Mouse (Mus musculus) limb, embryonic 10.5 days (tissue): ENCODE results near the gene Atp8b3. TPM values are rescaled to one million over a fixed set of nuclear protein-coding genes. Genes with fewer than 3 reads are reported as not detected.
A peak's percentile ranks its signal among the peaks of the same experiment; 100 is the strongest.

Source experiments
- DNase-seq: peaks from one replicate; pipeline ENCODE4 v3.0.0-alpha.2; 2017; ENCODE audit warnings: low spot score
- H3K27ac ChIP-seq: fragments of 300-500 bp; sonication (generic); 2 replicates; pipeline ENCODE4 v1.5.1; 2016; ENCODE audit warnings: mild to moderate bottlenecking
- H3K27me3 ChIP-seq: fragments of 300-500 bp; sonication (generic); 2 replicates; pipeline ENCODE4 v1.6.1; 2016; ENCODE audit warnings: low read depth, mild to moderate bottlenecking; ENCODE audit not compliant: poor library complexity, severe bottlenecking
- H3K36me3 ChIP-seq: fragments of 300-500 bp; sonication (generic); 2 replicates; pipeline ENCODE4 v1.6.1; 2016; ENCODE audit warnings: mild to moderate bottlenecking, moderate library complexity
- H3K4me1 ChIP-seq: fragments of 300-500 bp; sonication (generic); 2 replicates; pipeline ENCODE4 v1.6.1; 2016
- H3K4me3 ChIP-seq: fragments of 300-500 bp; sonication (generic); 2 replicates; pipeline ENCODE4 v1.5.1; 2016; ENCODE audit warnings: mild to moderate bottlenecking, moderate library complexity
- H3K9me3 ChIP-seq: fragments of 300-500 bp; sonication (generic); replicated peaks from 2 replicates; pipeline ENCODE4 v1.6.1; 2016; ENCODE audit warnings: mild to moderate bottlenecking
- WGBS: fragments of 180-500 bp; shearing (Covaris S2); methylation state at CpG from one replicate; pipeline ENCODE4 v1.1.7; 2016; 5-methylcytosine and 5-hydroxymethylcytosine counted together
- polyA plus RNA-seq: library from polyadenylated mRNA; unstranded; fragments of >200 nt; fragmentation: Nextera tagmentation; extraction: Ambion mirVana; gene quantifications from 2 replicates; pipeline ENCODE4 v1.2.1, GENCODE M21; 2016

Gene Atp8b3
- polyA plus RNA-seq, 1 experiment from 2014 or later: 0.26 TPM

- no peak for DNase-seq
- Histone ChIP-seq H3K27me3 (no peaks in the 10 kb centered on the region), H3K36me3 (peaks cover 21% of the 10 kb centered on the region), H3K4me3 (peak overlapping the region; percentile 89), H3K4me1 (peaks cover 41% of the 10 kb centered on the region), H3K27ac (peak overlapping the region; percentile 98), H3K9me3 (no peaks in the 10 kb centered on the region)
- WGBS: 1% methylated on average over 13 of the region's 13 CpGs
These were observed 21.7 kb upstream of the Atp8b3 start for GRCm38 (mm10) chr10:80560621-80561020.

- 92% methylated on average over 7 of the region's 7 CpGs for WGBS
- Histone ChIP-seq H3K9me3 (no peaks in the 10 kb centered on the region), H3K4me1 (peaks cover 43% of the 10 kb centered on the region), H3K27me3 (no peaks in the 10 kb centered on the region), H3K27ac (no peak overlapping the region), H3K4me3 (0 out of 2 replicates have a peak overlapping the region, but pooled peaks have one; percentile 20), H3K36me3 (peaks cover 21% of the 10 kb centered on the region)
- DNase-seq: no peak
These were observed 20.5 kb upstream of the Atp8b3 start for GRCm38 (mm10) chr10:80559431-80559830.

- Histone ChIP-seq H3K27ac (no peak overlapping the region), H3K4me1 (peaks cover 41% of the 10 kb centered on the region), H3K27me3 (no peaks in the 10 kb centered on the region), H3K9me3 (no peaks in the 10 kb centered on the region), H3K36me3 (peaks cover 29% of the 10 kb centered on the region), H3K4me3 (no peak overlapping the region)
- DNase-seq: peak; percentile 83
- 42% methylated on average over 5 of the region's 5 CpGs for WGBS
These were observed 18.5 kb upstream of the Atp8b3 start for GRCm38 (mm10) chr10:80557346-80557965.

GRCm38 (mm10) chr10:80553997-80554396 lies 15.1 kb upstream of the Atp8b3 start:
- peaks cover 54% of the 10 kb centered on the region for H3K36me3 ChIP-seq
- no peak for DNase-seq
- H3K4me1 ChIP-seq: peaks cover 19% of the 10 kb centered on the region
- H3K9me3 ChIP-seq: no peaks in the 10 kb centered on the region
- H3K27me3 ChIP-seq: no peaks in the 10 kb centered on the region
- 86% methylated on average over 6 of the region's 6 CpGs for WGBS
- no peak overlapping the region; the same call in 1 of the 2 replicates for H3K4me3 ChIP-seq
- no peak overlapping the region for H3K27ac ChIP-seq

- Histone ChIP-seq H3K27ac (no peak overlapping the region), H3K36me3 (peaks cover 57% of the 10 kb centered on the region), H3K9me3 (no peaks in the 10 kb centered on the region), H3K4me3 (no peak overlapping the region; the same call in 1 of the 2 replicates), H3K4me1 (peaks cover 18% of the 10 kb centered on the region), H3K27me3 (no peaks in the 10 kb centered on the region)
- no peak for DNase-seq
- 85% methylated on average over 8 of the region's 8 CpGs for WGBS
These were observed 14.7 kb upstream of the Atp8b3 start for GRCm38 (mm10) chr10:80553575-80553974.

GRCm38 (mm10) chr10:80552364-80552763 lies 13.4 kb upstream of the Atp8b3 start:
- H3K9me3 ChIP-seq: no peaks in the 10 kb centered on the region
- H3K27ac ChIP-seq: no peak overlapping the region
- no peaks in the 10 kb centered on the region for H3K27me3 ChIP-seq
- H3K4me3 ChIP-seq: no peak overlapping the region
- H3K36me3 ChIP-seq: peaks cover 68% of the 10 kb centered on the region
- H3K4me1 ChIP-seq: peaks cover 6% of the 10 kb centered on the region
- DNase-seq: no peak
- 63% methylated on average over 9 of the region's 9 CpGs for WGBS

GRCm38 (mm10) chr10:80549279-80549678 lies 10.4 kb upstream of the Atp8b3 start:
- H3K9me3 ChIP-seq: no peaks in the 10 kb centered on the region
- no peak overlapping the region for H3K27ac ChIP-seq
- H3K36me3 ChIP-seq: peaks cover 85% of the 10 kb centered on the region
- H3K4me1 ChIP-seq: no peaks in the 10 kb centered on the region
- DNase-seq: no peak
- no peak overlapping the region for H3K4me3 ChIP-seq
- WGBS: 95% methylated on average over 21 of the region's 21 CpGs
- H3K27me3 ChIP-seq: no peaks in the 10 kb centered on the region

- no peak overlapping the region for H3K4me3 ChIP-seq
- peak; percentile 83 for DNase-seq
- no peaks in the 10 kb centered on the region for H3K9me3 ChIP-seq
- 77% methylated on average over 10 of the region's 10 CpGs for WGBS
- peaks cover 85% of the 10 kb centered on the region for H3K36me3 ChIP-seq
- H3K27me3 ChIP-seq: no peaks in the 10 kb centered on the region
- H3K27ac ChIP-seq: no peak overlapping the region
- no peaks in the 10 kb centered on the region for H3K4me1 ChIP-seq
These were observed 9.6 kb upstream of the Atp8b3 start for GRCm38 (mm10) chr10:80548428-80549006.

GRCm38 (mm10) chr10:80547539-80547938 lies 8.6 kb upstream of the Atp8b3 start:
- H3K36me3 ChIP-seq: peaks cover 92% of the 10 kb centered on the region
- no peak overlapping the region for H3K27ac ChIP-seq
- no peaks in the 10 kb centered on the region for H3K9me3 ChIP-seq
- H3K27me3 ChIP-seq: no peaks in the 10 kb centered on the region
- H3K4me3 ChIP-seq: no peak overlapping the region
- WGBS: 94% methylated on average over 15 of the region's 15 CpGs
- no peak for DNase-seq
- no peaks in the 10 kb centered on the region for H3K4me1 ChIP-seq

- H3K4me3 ChIP-seq: no peak overlapping the region
- peaks cover 93% of the 10 kb centered on the region for H3K36me3 ChIP-seq
- H3K27me3 ChIP-seq: no peaks in the 10 kb centered on the region
- no peak for DNase-seq
- H3K4me1 ChIP-seq: no peaks in the 10 kb centered on the region
- H3K9me3 ChIP-seq: no peaks in the 10 kb centered on the region
- H3K27ac ChIP-seq: no peak overlapping the region
- 91% methylated on average over 4 of the region's 4 CpGs for WGBS
These were observed 8.0 kb upstream of the Atp8b3 start for GRCm38 (mm10) chr10:80546945-80547344.

- Histone ChIP-seq H3K9me3 (no peaks in the 10 kb centered on the region), H3K4me3 (no peak overlapping the region), H3K27ac (no peak overlapping the region), H3K27me3 (no peaks in the 10 kb centered on the region), H3K36me3 (peaks cover 99% of the 10 kb centered on the region), H3K4me1 (no peaks in the 10 kb centered on the region)
- no peak for DNase-seq
- 94% methylated on average over 8 of the region's 8 CpGs for WGBS
These were observed 6.7 kb upstream of the Atp8b3 start for GRCm38 (mm10) chr10:80545590-80545989.

- peaks cover 4% of the 10 kb centered on the region; the same call in 1 of the 2 replicates for H3K27me3 ChIP-seq
- H3K36me3 ChIP-seq: peaks cover 82% of the 10 kb centered on the region
- 0 out of 2 replicates have a peak overlapping the region, but pooled peaks have one; percentile 8 for H3K27ac ChIP-seq
- 94% methylated on average over 14 of the region's 14 CpGs for WGBS
- no peak overlapping the region for H3K4me3 ChIP-seq
- H3K4me1 ChIP-seq: peaks cover 3% of the 10 kb centered on the region
- DNase-seq: no peak
- H3K9me3 ChIP-seq: no peaks in the 10 kb centered on the region
These were observed 4.9 kb upstream of the Atp8b3 start for GRCm38 (mm10) chr10:80543873-80544272.

GRCm38 (mm10) chr10:80539493-80539892 lies 569 bp upstream of the Atp8b3 start:
- H3K36me3 ChIP-seq: peaks cover 38% of the 10 kb centered on the region
- WGBS: 38% methylated on average over 5 of the region's 5 CpGs
- H3K4me1 ChIP-seq: peaks cover 21% of the 10 kb centered on the region
- no peak for DNase-seq
- H3K27ac ChIP-seq: no peak overlapping the region
- no peaks in the 10 kb centered on the region for H3K9me3 ChIP-seq
- H3K4me3 ChIP-seq: peak overlapping the region; percentile 44; the same call in 1 of the 2 replicates
- H3K27me3 ChIP-seq: peaks cover 47% of the 10 kb centered on the region
